Mouse (Mus musculus): ENCODE results near the gene Myo1h. TPM values are rescaled to one million over a fixed set of nuclear protein-coding genes. Genes with fewer than 3 reads are reported as not detected.
A peak's percentile ranks its signal among the peaks of the same experiment; 100 is the strongest.

The Myo1h gene
- total RNA-seq (2021), result 0.63 and 1.6 TPM in 2 replicates
- long read RNA-seq, experiment 1, result 0 reads
- long read RNA-seq, experiment 2, result 0 reads

GRCm38 (mm10) chr5:114288874-114289273, at the start of gene Myo1h:
TSS of gene Myo1h (plus strand) at chr5:114289166.
- no peak for DNase-seq

GRCm38 (mm10) chr5:114239737-114240136, 49.2 kb upstream of the Myo1h start:
- no peak for DNase-seq

- peak; percentile 36 for DNase-seq
Observed at GRCm38 (mm10) chr5:114246465-114246864, 42.5 kb upstream of the Myo1h start.

- DNase-seq, result peak; percentile 85
Observed at GRCm38 (mm10) chr5:114248174-114248589, 40.8 kb upstream of the Myo1h start.

GRCm38 (mm10) chr5:114259495-114259894, 29.5 kb upstream of the Myo1h start:
- no peak for DNase-seq

- DNase-seq, result no peak
Observed at GRCm38 (mm10) chr5:114261494-114261893, 27.5 kb upstream of the Myo1h start.

GRCm38 (mm10) chr5:114264030-114264459, 24.9 kb upstream of the Myo1h start:
- DNase-seq, result no peak

GRCm38 (mm10) chr5:114264791-114265190, 24.2 kb upstream of the Myo1h start:
- DNase-seq, result no peak

- DNase-seq, result no peak
Observed at GRCm38 (mm10) chr5:114268646-114269045, 20.3 kb upstream of the Myo1h start.

GRCm38 (mm10) chr5:114269499-114269898, 19.5 kb upstream of the Myo1h start:
- DNase-seq, result no peak

- DNase-seq, result peak; percentile 28
Observed at GRCm38 (mm10) chr5:114269984-114270383, 19.0 kb upstream of the Myo1h start.

- peak; percentile 32 for DNase-seq
Observed at GRCm38 (mm10) chr5:114273693-114274402, 15.1 kb upstream of the Myo1h start, which contains the start of gene Foxn4. TSS of gene Foxn4 (minus strand) at chr5:114273807.

GRCm38 (mm10) chr5:114275339-114275738, 13.6 kb upstream of the Myo1h start:
- no peak for DNase-seq

GRCm38 (mm10) chr5:114275991-114276390, 13.0 kb upstream of the Myo1h start:
- no peak for DNase-seq

GRCm38 (mm10) chr5:114279382-114280143, 9.4 kb upstream of the Myo1h start:
- DNase-seq, result no peak

- DNase-seq, result no peak
Observed at GRCm38 (mm10) chr5:114282346-114282745, 6.6 kb upstream of the Myo1h start.

GRCm38 (mm10) chr5:114284604-114285397, 4.2 kb upstream of the Myo1h start:
- DNase-seq, result no peak

- DNase-seq, result no peak
Observed at GRCm38 (mm10) chr5:114285398-114285700, 3.6 kb upstream of the Myo1h start.

GRCm38 (mm10) chr5:114286102-114286501, 2.9 kb upstream of the Myo1h start:
- DNase-seq, result no peak

GRCm38 (mm10) chr5:114286872-114287571, 1.9 kb upstream of the Myo1h start:
- no peak for DNase-seq

GRCm38 (mm10) chr5:114288396-114288795, 570 bp upstream of the Myo1h start:
- no peak for DNase-seq

- no peak for DNase-seq
Observed at GRCm38 (mm10) chr5:114290004-114290403, 1.0 kb downstream of the Myo1h start.
